Mouse (Mus musculus): ENCODE results near the gene Tsc1. TPM values are rescaled to one million over a fixed set of nuclear protein-coding genes. Genes with fewer than 3 reads are reported as not detected.

The Tsc1 gene
- polyA plus RNA-seq, 1 experiment, result 34.4 TPM

- Histone ChIP-seq H3K4me3 (replicated peaks; ENCODE audit: insufficient read depth, low read depth, low read length) (no peak overlapping the region), H3K27ac (ENCODE audit: insufficient read depth, low read length) (no peak overlapping the region), H3K27me3 (ENCODE audit: control insufficient read depth, insufficient read depth, low read length) (no peaks in the 10 kb centered on the region; the same call in 1 of the 2 replicates), H3K4me1 (ENCODE audit: control insufficient read depth, insufficient read depth, low read length) (no peaks in the 10 kb centered on the region)
- TF ChIP-seq POLR2A (IDR thresholded peaks at IDR 0.05; ENCODE audit: borderline replicate concordance, insufficient read depth, low read length) (no peak), CTCF (IDR thresholded peaks at IDR 0.05; ENCODE audit: borderline replicate concordance, insufficient read depth, low read depth, low read length) (no peak)
- no peak for DNase-seq
- WGBS, result 86% methylated on average over 6 of the region's 6 CpGs
Measured at GRCm38 (mm10) chr2:28618777-28619336, 22.2 kb upstream of the Tsc1 start.

DNA sequence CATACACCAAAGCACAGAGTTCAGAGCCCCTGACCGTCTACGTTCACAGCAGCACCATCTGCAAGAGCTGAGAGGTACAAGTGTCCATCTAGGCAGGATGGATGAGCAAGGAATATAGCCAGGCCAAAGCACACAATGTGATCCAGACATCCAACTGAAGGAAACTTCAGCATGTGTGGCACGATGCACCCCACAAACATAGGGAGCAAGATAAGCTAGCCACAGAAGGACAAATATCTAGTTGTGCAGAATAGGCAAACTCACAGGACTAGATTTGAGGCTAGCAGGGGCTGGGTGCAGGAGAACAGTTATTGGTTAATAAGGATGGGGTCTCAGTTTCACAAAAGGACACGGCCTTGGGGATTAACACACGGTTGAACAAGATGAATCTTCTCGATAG, 21.7 kb upstream of the Tsc1 start:
- Histone ChIP-seq H3K4me1 (ENCODE audit: control insufficient read depth, insufficient read depth, low read length) (no peaks in the 10 kb centered on the region), H3K27ac (ENCODE audit: insufficient read depth, low read length) (no peak overlapping the region), H3K27me3 (ENCODE audit: control insufficient read depth, insufficient read depth, low read length) (no peaks in the 10 kb centered on the region; the same call in 1 of the 2 replicates), H3K4me3 (replicated peaks; ENCODE audit: insufficient read depth, low read depth, low read length) (no peak overlapping the region)
- WGBS, result 85% methylated on average over 6 of the region's 6 CpGs
- TF ChIP-seq POLR2A (IDR thresholded peaks at IDR 0.05; ENCODE audit: borderline replicate concordance, insufficient read depth, low read length) (no peak), CTCF (IDR thresholded peaks at IDR 0.05; ENCODE audit: borderline replicate concordance, insufficient read depth, low read depth, low read length) (no peak)
- no peak for DNase-seq

DNA sequence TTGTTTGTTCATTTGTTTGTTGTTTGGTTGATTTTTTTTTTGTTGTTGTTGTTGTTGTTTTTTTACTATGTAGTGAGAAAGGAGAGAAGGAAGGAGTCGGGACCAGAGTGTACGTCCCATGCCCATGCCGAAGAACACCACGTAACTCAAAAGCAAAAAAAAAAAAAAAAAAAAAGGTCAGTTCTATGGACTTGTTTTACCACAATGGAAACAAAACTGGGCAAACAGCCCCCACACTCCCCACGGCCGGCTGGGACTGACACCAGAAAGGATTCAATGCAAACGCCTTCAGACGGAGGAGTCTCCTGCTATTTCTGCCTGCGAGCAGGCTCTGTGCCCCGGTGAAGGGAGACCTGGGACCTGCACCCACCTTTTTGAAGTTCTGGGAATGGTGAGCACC, 20.5 kb upstream of the Tsc1 start:
- no peak for DNase-seq
- no peaks in the 10 kb centered on the region for H3K4me1 ChIP-seq (ENCODE audit: control insufficient read depth, insufficient read depth, low read length)
- 63% methylated on average over 10 of the region's 10 CpGs for WGBS

DNA sequence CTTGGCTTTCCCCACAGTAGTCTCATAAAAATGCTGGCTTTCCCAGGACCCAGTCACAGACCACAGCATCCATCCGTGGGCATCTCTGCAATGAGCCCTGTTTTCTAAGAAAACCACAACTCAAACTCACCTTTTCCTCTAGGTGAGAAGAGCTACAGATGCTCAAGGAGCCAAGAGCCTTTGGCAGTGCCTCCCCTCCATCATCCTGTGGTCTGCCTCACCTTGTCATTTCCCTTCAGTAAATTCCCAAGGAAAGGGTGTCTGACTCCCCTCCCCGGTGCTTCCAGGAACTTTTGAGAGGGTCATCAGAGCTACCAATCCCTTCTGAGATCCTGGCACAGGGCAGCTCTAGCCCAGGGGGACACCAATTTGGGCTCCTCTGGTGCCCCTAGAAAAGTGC, 19.9 kb upstream of the Tsc1 start:
- TF ChIP-seq POLR2A (IDR thresholded peaks at IDR 0.05; ENCODE audit: borderline replicate concordance, insufficient read depth, low read length) (no peak), CTCF (IDR thresholded peaks at IDR 0.05; ENCODE audit: borderline replicate concordance, insufficient read depth, low read depth, low read length) (no peak)
- Histone ChIP-seq H3K27me3 (ENCODE audit: control insufficient read depth, insufficient read depth, low read length) (no peaks in the 10 kb centered on the region; the same call in 1 of the 2 replicates), H3K4me1 (ENCODE audit: control insufficient read depth, insufficient read depth, low read length) (no peaks in the 10 kb centered on the region), H3K27ac (ENCODE audit: insufficient read depth, low read length) (no peak overlapping the region), H3K4me3 (replicated peaks; ENCODE audit: insufficient read depth, low read depth, low read length) (no peak overlapping the region)
- no peak for DNase-seq
- 23% methylated on average over 2 of the region's 2 CpGs for WGBS

More for the DNA sequence above, 20.5 kb upstream of the Tsc1 start:
- H3K27ac ChIP-seq (ENCODE audit: insufficient read depth, low read length), result no peak overlapping the region
- TF ChIP-seq POLR2A (IDR thresholded peaks at IDR 0.05; ENCODE audit: borderline replicate concordance, insufficient read depth, low read length) (no peak), CTCF (IDR thresholded peaks at IDR 0.05; ENCODE audit: borderline replicate concordance, insufficient read depth, low read depth, low read length) (no peak)
- H3K4me3 ChIP-seq (replicated peaks; ENCODE audit: insufficient read depth, low read depth, low read length), result no peak overlapping the region
- no peaks in the 10 kb centered on the region; the same call in 1 of the 2 replicates for H3K27me3 ChIP-seq (ENCODE audit: control insufficient read depth, insufficient read depth, low read length)

- Histone ChIP-seq H3K4me1 (ENCODE audit: control insufficient read depth, insufficient read depth, low read length) (no peaks in the 10 kb centered on the region), H3K27me3 (ENCODE audit: control insufficient read depth, insufficient read depth, low read length) (no peaks in the 10 kb centered on the region; the same call in 1 of the 2 replicates), H3K4me3 (replicated peaks; ENCODE audit: insufficient read depth, low read depth, low read length) (no peak within 1 kb of the TSS), H3K27ac (ENCODE audit: insufficient read depth, low read length) (no peak within 1 kb of the TSS)
- TF ChIP-seq CTCF (IDR thresholded peaks at IDR 0.05; ENCODE audit: borderline replicate concordance, insufficient read depth, low read depth, low read length) (no peak), POLR2A (IDR thresholded peaks at IDR 0.05; ENCODE audit: borderline replicate concordance, insufficient read depth, low read length) (no peak)
- WGBS, result 6% methylated on average over 16 of the region's 16 CpGs
- DNase-seq, result no peak
Measured at GRCm38 (mm10) chr2:28621664-28622171, 19.3 kb upstream of the Tsc1 start, which contains the start of gene Gfi1b. Gene Gfi1b (minus strand): TSS chr2:28621982.

GRCm38 (mm10) chr2:28622521-28623124, 18.4 kb upstream of the Tsc1 start:
- peak; percentile 22 to 31 for DNase-seq

GRCm38 (mm10) chr2:28624870-28625269, 16.2 kb upstream of the Tsc1 start:
- DNase-seq, result no peak
- Histone ChIP-seq H3K27me3 (ENCODE audit: control insufficient read depth, insufficient read depth, low read length) (no peaks in the 10 kb centered on the region; the same call in 1 of the 2 replicates), H3K4me3 (replicated peaks; ENCODE audit: insufficient read depth, low read depth, low read length) (no peak overlapping the region), H3K4me1 (ENCODE audit: control insufficient read depth, insufficient read depth, low read length) (no peaks in the 10 kb centered on the region), H3K27ac (ENCODE audit: insufficient read depth, low read length) (no peak overlapping the region)
- WGBS, result 91% methylated on average over 3 of the region's 3 CpGs
- TF ChIP-seq CTCF (IDR thresholded peaks at IDR 0.05; ENCODE audit: borderline replicate concordance, insufficient read depth, low read depth, low read length) (no peak), POLR2A (IDR thresholded peaks at IDR 0.05; ENCODE audit: borderline replicate concordance, insufficient read depth, low read length) (no peak)

More at GRCm38 (mm10) chr2:28622521-28623124, 18.4 kb upstream of the Tsc1 start:
- Histone ChIP-seq H3K27me3 (ENCODE audit: control insufficient read depth, insufficient read depth, low read length) (no peaks in the 10 kb centered on the region; the same call in 1 of the 2 replicates), H3K4me1 (ENCODE audit: control insufficient read depth, insufficient read depth, low read length) (no peaks in the 10 kb centered on the region), H3K27ac (ENCODE audit: insufficient read depth, low read length) (no peak overlapping the region), H3K4me3 (replicated peaks; ENCODE audit: insufficient read depth, low read depth, low read length) (no peak overlapping the region)
- TF ChIP-seq CTCF (IDR thresholded peaks at IDR 0.05; ENCODE audit: borderline replicate concordance, insufficient read depth, low read depth, low read length) (peak; percentile 62), POLR2A (IDR thresholded peaks at IDR 0.05; ENCODE audit: borderline replicate concordance, insufficient read depth, low read length) (no peak)
- 24% methylated on average over 10 of the region's 10 CpGs for WGBS

DNA sequence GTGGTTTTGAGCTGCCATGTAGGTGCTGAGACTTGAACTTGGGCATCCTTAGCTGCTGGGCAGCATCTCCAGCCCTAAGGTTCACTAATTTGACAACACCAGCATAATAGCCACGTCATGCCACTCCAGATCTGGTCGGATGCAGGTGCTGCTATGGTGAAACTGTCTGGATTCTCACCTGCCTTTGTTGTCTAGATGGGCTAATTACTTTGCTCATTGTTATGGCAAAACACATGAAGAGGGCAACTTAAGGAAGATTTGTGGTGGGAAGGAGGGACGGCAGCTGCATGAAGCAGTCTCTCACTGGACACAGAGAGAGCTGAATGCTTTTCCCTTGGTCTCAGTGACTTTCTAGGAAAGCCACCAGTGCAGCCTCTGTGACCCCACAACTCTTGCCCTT, 15.0 kb upstream of the Tsc1 start:
- no peak for DNase-seq
- 71% methylated on average over 3 of the region's 3 CpGs for WGBS
- Histone ChIP-seq H3K4me1 (ENCODE audit: control insufficient read depth, insufficient read depth, low read length) (no peaks in the 10 kb centered on the region), H3K4me3 (replicated peaks; ENCODE audit: insufficient read depth, low read depth, low read length) (no peak overlapping the region), H3K27ac (ENCODE audit: insufficient read depth, low read length) (no peak overlapping the region), H3K27me3 (ENCODE audit: control insufficient read depth, insufficient read depth, low read length) (no peaks in the 10 kb centered on the region; the same call in 1 of the 2 replicates)
- TF ChIP-seq CTCF (IDR thresholded peaks at IDR 0.05; ENCODE audit: borderline replicate concordance, insufficient read depth, low read depth, low read length), result no peak
- no peak for TF ChIP-seq POLR2A (IDR thresholded peaks at IDR 0.05; ENCODE audit: borderline replicate concordance, insufficient read depth, low read length)

Data from cerebellum, adult 2 months (tissue).